Mouse (Mus musculus): Measurements from ENCODE around the gene Elovl6.

DNA sequence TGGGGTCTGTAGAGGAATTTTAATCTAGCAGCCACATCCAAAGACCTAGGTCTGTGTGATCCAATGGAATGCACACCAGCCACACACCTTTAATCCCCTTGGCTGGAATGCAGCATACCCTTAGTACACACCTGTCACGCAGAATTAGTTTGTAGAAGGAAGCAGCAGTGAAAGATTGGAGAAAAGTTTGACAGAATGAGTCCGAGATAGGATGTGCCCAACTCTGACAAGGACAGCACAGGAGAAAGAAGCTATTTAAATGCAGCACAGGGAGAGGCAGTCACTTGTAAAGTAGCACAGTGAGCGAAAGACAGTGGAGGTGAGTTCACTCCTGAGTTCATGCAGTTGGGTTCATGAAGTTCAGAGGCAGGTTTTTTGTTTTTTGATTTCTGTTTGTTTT lies 11.2 kb downstream of the Elovl6 start:
- TF ChIP-seq CTCF (IDR thresholded peaks at IDR 0.05; ENCODE audit: low read depth, low read length): no peak
- TF ChIP-seq POLR2A (IDR thresholded peaks at IDR 0.05; ENCODE audit: borderline replicate concordance, low read depth, low read length): no peak
